Mouse (Mus musculus) left cerebral cortex, postnatal 36 days (tissue): ENCODE data around the gene Xpo1. TPM values are rescaled to one million over a fixed set of nuclear protein-coding genes. Genes with fewer than 3 reads are reported as not detected.
"Not testable (repeated sequence)": the region's sequence is repeated elsewhere in the genome, so short reads cannot be mapped to it uniquely, and the experiment has no call there.

Experiments
- DNase-seq, 2 experiments: peaks; one replicate each; pipeline ENCODE4 v3.0.0; 2021 to 2022; ENCODE audit warnings: low spot score in 2 of 2, mixed read lengths in 1 of 2
- intact Hi-C: fragments of 180-260 bp; cut with DNase I; formaldehyde crosslinking; loops from one replicate; pipeline ENCODE4 v1.15.1; 2025
- total RNA-seq, 2 experiments: library from RNA; stranded (reverse); gene quantifications; 2 replicates each; pipeline ENCODE4 v1.2.3; 2021

Gene Xpo1
- total RNA-seq, 2 experiments from 2014 or later, result 50.2 to 67.6 TPM

GRCm38 (mm10) chr11:23288866-23289265 is 33.0 kb downstream of the Xpo1 start:
- intact Hi-C loops, DNase-seq: not testable (repeated sequence)

- intact Hi-C loops, result no loop called here
Observed at GRCm38 (mm10) chr11:23297379-23297778, 41.5 kb downstream of the Xpo1 start.

GRCm38 (mm10) chr11:23298301-23298700 is 42.5 kb downstream of the Xpo1 start:
- intact Hi-C loops, result no loop called here

More at GRCm38 (mm10) chr11:23297379-23297778, 41.5 kb downstream of the Xpo1 start:
- DNase-seq, result no peak

GRCm38 (mm10) chr11:23299910-23300309 is 44.1 kb downstream of the Xpo1 start:
- intact Hi-C loops, result no loop called here
- no peak for DNase-seq

More at GRCm38 (mm10) chr11:23298301-23298700, 42.5 kb downstream of the Xpo1 start:
- no peak for DNase-seq

GRCm38 (mm10) chr11:23303126-23303525 is 47.3 kb downstream of the Xpo1 start:
- DNase-seq, result no peak
- intact Hi-C loops, result no loop called here

GRCm38 (mm10) chr11:23305101-23305672 is 49.3 kb downstream of the Xpo1 start:
- intact Hi-C loops, DNase-seq: not testable (repeated sequence)

GRCm38 (mm10) chr11:23305673-23306608 is 50.1 kb downstream of the Xpo1 start:
- intact Hi-C loops, result loop anchor here (1.0 to 2.0 kb wide), 3 partner anchors 36 to 239 kb away; partner anchors contain the start of gene Xpo1
- DNase-seq, result peak; percentile 96 to 97

- intact Hi-C loops, result loop anchor here (1.0 to 2.0 kb wide), 3 partner anchors 35 to 240 kb away; partner anchors contain the start of gene Xpo1
- peak; percentile 54 to 55 for DNase-seq
Observed at GRCm38 (mm10) chr11:23306764-23307565, 51.1 kb downstream of the Xpo1 start, which contains the start of gene Usp34. Gene Usp34, plus strand, starts transcription at chr11:23306895.

GRCm38 (mm10) chr11:23307566-23307920 is 51.7 kb downstream of the Xpo1 start:
- intact Hi-C loops, result loop anchor here (2.0 kb wide), 2 partner anchors 51 to 241 kb away; partner anchors contain the start of gene Xpo1
- DNase-seq, result no peak

- DNase-seq, result no peak
Observed at GRCm38 (mm10) chr11:23313496-23313895, 57.7 kb downstream of the Xpo1 start.

GRCm38 (mm10) chr11:23329413-23329812 is 73.6 kb downstream of the Xpo1 start:
- intact Hi-C loops, result no loop called here
- DNase-seq, result no peak

More at GRCm38 (mm10) chr11:23313496-23313895, 57.7 kb downstream of the Xpo1 start:
- intact Hi-C loops, result no loop called here

GRCm38 (mm10) chr11:23332136-23332535 is 76.3 kb downstream of the Xpo1 start:
- intact Hi-C loops, result no loop called here
- no peak for DNase-seq

GRCm38 (mm10) chr11:23335160-23335559 is 79.3 kb downstream of the Xpo1 start:
- no peak for DNase-seq
- intact Hi-C loops, result no loop called here

Other genes with a start within 250 kb of the Xpo1 start
- 1 to 10 TPM; 2.6 to 4.4 TPM for gene Fam161a, start 248.5 kb upstream of the Xpo1 start, total RNA-seq
- 100 to 1,000 TPM in 1 of 2 experiments, 10 to 100 TPM in 1; 89.0 to 101 TPM for gene Usp34, start 50.9 kb downstream of the Xpo1 start, total RNA-seq
- gene Ahsa2, start 242.0 kb downstream of the Xpo1 start, total RNA-seq, result 10 to 100 TPM; 37.9 to 45.3 TPM